Mouse (Mus musculus) midbrain, embryonic 14.5 days (tissue): ENCODE measurements around the gene Trmt10b. TPM values are rescaled to one million over a fixed set of nuclear protein-coding genes. Genes with fewer than 3 reads are reported as not detected.

Experiments
- ATAC-seq: fragments of 200-750 bp; cut with Nextera tagmentation; 2 replicates; pipeline ENCODE4 v1.8.0; 2017; ENCODE audit warnings: moderate number of reproducible peaks, moderate library complexity; ENCODE audit not compliant: low FRiP score, low TSS enrichment
- DNase-seq: peaks from one replicate; pipeline ENCODE4 v3.0.0-alpha.2; 2015
- H3K27ac ChIP-seq: fragments of 300-500 bp; sonication (generic); replicated peaks from 2 replicates; pipeline ENCODE4 v1.5.1; 2014; ENCODE audit warnings: mild to moderate bottlenecking, low read depth, low read length, moderate library complexity
- H3K27me3 ChIP-seq: fragments of 300-500 bp; sonication (generic); 2 replicates; pipeline ENCODE4 v1.6.1; 2014; ENCODE audit warnings: low read length, control low read depth, mixed read lengths; ENCODE audit not compliant: control insufficient read depth, insufficient read depth
- H3K36me3 ChIP-seq: fragments of 300-500 bp; sonication (generic); 2 replicates; pipeline ENCODE4 v1.6.1; 2014; ENCODE audit warnings: low read length, control low read depth; ENCODE audit not compliant: control insufficient read depth, insufficient read depth
- H3K4me1 ChIP-seq: fragments of 300-500 bp; sonication (generic); 2 replicates; pipeline ENCODE4 v1.6.1; 2014; ENCODE audit warnings: mild to moderate bottlenecking, antibody characterized with exemption, low read length, control low read depth; ENCODE audit not compliant: control insufficient read depth, insufficient read depth
- H3K4me2 ChIP-seq: fragments of 300-500 bp; sonication (generic); 2 replicates; pipeline ENCODE4 v1.6.1; 2014; ENCODE audit warnings: mild to moderate bottlenecking, low read length, moderate library complexity
- H3K4me3 ChIP-seq: fragments of 300-500 bp; sonication (generic); replicated peaks from 2 replicates; pipeline ENCODE4 v1.5.1; 2014; ENCODE audit warnings: low read depth, low read length
- H3K9ac ChIP-seq: fragments of 300-500 bp; sonication (generic); replicated peaks from 2 replicates; pipeline ENCODE4 v1.6.1; 2014; ENCODE audit warnings: mild to moderate bottlenecking, low read length, moderate library complexity
- H3K9me3 ChIP-seq: fragments of 300-500 bp; sonication (generic); 2 replicates; pipeline ENCODE4 v1.6.1; 2016; ENCODE audit warnings: low read length, control low read depth, mixed read lengths; ENCODE audit not compliant: control insufficient read depth
- WGBS: fragments of 180-500 bp; shearing (Covaris S2); extraction: QIAGEN DNeasy Blood & Tissue Kit; methylation state at CpG from one replicate; pipeline ENCODE4 v1.1.7; 2014; 5-methylcytosine and 5-hydroxymethylcytosine counted together
- polyA plus RNA-seq: library from polyadenylated mRNA; unstranded; fragments of >200 nt; fragmentation: Nextera tagmentation; extraction: Ambion mirVana; gene quantifications from 2 replicates; pipeline ENCODE4 v1.2.1, GENCODE M21; 2014

Trmt10b gene
- polyA plus RNA-seq, 1 experiment from 2014 or later = 25.5 TPM

DNA sequence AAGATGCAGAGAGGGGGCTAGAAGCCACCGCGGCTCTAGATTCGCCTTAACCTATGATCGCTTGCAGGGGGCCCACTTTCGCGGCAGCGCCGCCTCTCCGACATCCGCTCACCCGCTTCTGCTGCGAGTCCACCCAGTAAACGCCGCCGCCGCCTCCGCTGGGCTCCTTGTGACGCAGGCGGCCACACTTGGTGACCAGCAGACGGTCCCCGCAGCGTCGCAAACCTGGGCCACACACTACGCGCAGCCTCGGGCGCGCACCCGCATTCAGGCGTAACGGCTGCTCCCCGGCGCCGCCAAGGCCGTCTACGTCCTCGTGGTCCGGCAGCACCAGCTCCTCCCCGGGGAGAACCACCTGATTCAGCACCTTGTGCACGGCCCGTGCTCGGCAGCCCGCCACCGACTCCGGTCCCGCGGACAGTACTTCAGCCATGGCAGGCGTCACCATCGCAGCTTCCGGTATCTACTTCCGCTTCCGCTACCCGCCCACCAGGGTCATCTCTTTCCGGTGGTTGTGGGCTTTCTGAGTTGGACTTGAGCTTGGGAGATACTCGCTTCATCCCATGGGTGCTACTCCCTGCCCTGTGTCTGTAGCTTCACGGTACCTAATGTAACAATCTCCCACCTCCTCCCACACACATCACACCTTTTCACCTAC lies 23.4 kb downstream of the Trmt10b start:
- Histone ChIP-seq H3K4me3 (peak overlapping the region; percentile 97), H3K9me3 (no peaks in the 10 kb centered on the region), H3K4me2 (peak overlapping the region; percentile 84), H3K4me1 (peaks cover 13% of the 10 kb centered on the region), H3K27ac (peak overlapping the region; percentile 88), H3K36me3 (peaks cover 31% of the 10 kb centered on the region), H3K27me3 (peaks cover 19% of the 10 kb centered on the region), H3K9ac (peak overlapping the region; percentile 93)
- peak; percentile 90 for DNase-seq
- ATAC-seq = peak; percentile 83
- WGBS = under 1% methylated on average over 56 of the region's 56 CpGs

DNA sequence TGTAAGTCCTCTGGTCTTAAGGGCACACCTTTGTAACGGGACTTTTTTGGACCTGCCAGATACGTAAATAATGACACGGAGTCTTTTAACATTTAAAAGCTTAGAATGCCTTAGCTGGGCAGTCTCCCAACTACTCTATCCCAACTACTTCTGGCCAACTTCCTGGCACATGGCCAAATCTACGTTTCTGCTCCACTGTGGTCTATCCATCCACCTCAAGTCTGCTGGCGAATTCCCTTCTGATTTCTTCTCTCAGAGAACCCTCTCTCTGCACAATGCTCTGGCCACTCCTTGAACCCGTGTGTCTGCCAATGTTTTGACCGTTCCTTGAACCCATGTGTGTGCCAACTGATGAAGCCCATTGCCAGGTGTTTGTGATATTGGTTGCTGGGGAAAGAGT lies 34.2 kb downstream of the Trmt10b start:
- Histone ChIP-seq H3K4me1 (no peaks in the 10 kb centered on the region), H3K9ac (no peak overlapping the region), H3K9me3 (no peaks in the 10 kb centered on the region), H3K4me3 (no peak overlapping the region), H3K4me2 (no peak overlapping the region), H3K36me3 (no peaks in the 10 kb centered on the region), H3K27me3 (no peaks in the 10 kb centered on the region), H3K27ac (no peak overlapping the region)
- no peak for DNase-seq
- WGBS = 87% methylated on average over 7 of the region's 7 CpGs
- no peak for ATAC-seq

DNA sequence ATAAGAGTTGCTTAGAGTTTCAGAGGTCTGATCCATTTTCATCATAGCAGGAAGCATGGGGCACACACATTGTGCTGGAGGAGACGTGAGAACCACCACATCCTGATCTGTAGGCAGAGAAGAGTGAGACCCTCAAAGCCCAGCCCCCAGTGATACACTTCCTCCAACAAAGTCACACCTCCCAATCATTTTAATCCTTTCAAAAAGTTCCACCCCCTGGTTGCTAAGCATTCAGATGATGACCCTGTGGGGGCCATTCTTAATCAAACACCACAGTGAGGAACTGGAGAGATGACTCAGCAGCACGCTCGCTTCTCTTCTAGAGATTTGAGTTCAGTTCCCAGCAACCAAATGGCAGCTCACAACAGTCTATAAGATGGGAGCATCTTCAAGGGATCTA lies 35.5 kb downstream of the Trmt10b start:
- H3K27ac ChIP-seq = no peak overlapping the region
- H3K4me3 ChIP-seq = no peak overlapping the region
- ATAC-seq (no peak), DNase-seq (no peak)
- no peak overlapping the region for H3K9ac ChIP-seq
- no peak overlapping the region for H3K4me2 ChIP-seq
- H3K36me3 ChIP-seq = no peaks in the 10 kb centered on the region
- no peaks in the 10 kb centered on the region for H3K9me3 ChIP-seq
- H3K4me1 ChIP-seq = no peaks in the 10 kb centered on the region
- WGBS = 57% methylated on average over 3 of the region's 3 CpGs
- H3K27me3 ChIP-seq = no peaks in the 10 kb centered on the region

DNA sequence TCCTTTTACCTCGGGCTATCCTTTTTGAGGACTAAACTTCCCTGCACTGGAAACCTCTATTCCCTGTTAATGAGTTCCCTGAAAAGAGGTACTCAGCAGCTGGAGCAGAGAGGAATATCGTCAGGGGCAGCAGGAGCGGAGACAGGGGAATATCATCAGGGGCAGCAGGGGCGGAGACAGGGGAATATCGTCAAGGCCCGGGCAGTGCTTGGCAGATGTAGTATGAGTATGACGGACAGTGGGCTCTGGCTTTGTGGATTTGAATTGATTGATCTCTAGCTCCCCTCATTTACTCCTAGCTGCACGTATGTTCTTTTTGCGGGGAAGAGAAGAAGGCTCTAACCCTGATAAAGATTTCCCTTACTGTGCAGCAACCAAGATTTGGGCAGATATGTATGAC lies 44.3 kb downstream of the Trmt10b start:
- ATAC-seq (no peak), DNase-seq (no peak)
- 0 out of 2 replicates have a peak, but pooled peaks cover 3% of the 10 kb centered on the region for H3K36me3 ChIP-seq
- peak overlapping the region; percentile 94 for H3K27ac ChIP-seq
- peak overlapping the region; percentile 88 for H3K9ac ChIP-seq
- no peaks in the 10 kb centered on the region for H3K9me3 ChIP-seq
- H3K27me3 ChIP-seq = no peaks in the 10 kb centered on the region
- H3K4me1 ChIP-seq = peaks cover 18% of the 10 kb centered on the region
- H3K4me2 ChIP-seq = peak overlapping the region; percentile 95
- 41% methylated on average over 9 of the region's 9 CpGs for WGBS
- peak overlapping the region; percentile 98 for H3K4me3 ChIP-seq

DNA sequence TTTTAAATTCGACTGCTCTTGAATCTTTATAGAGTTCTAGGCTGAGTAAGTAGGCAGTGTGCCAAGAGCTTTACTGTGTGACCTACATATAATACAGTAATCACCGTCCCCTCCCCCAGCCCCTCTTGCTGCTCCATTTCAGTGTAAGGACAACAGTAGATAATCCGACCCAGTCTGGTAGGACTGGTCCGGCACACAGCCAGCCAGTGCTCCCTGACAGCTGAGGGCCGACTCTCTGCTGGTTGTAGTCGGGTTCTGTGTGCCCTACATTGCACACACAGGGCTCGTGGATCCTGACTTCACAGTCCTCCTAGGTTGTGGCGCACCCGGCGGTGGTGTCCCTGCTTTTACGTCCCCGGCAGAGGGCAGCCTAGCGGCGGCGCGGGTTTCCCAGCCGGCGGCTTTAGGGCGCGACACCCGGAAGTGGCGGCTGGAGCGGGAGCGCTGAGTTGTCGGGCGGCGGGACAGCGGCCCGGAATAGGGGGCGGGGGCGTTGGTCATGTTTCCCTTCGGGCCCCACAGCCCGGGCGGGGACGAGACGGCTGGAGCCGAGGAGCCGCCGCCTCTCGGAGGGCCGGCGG lies 44.8 kb downstream of the Trmt10b start, which contains the start of gene Dcaf10:
TSS of gene Dcaf10 (plus strand) at position 433 of the 581 bp plus-strand sequence.
- Histone ChIP-seq H3K4me1 (peaks cover 18% of the 10 kb centered on the region), H3K36me3 (peaks cover 4% of the 10 kb centered on the region; the same call in 1 of the 2 replicates), H3K27ac (peak within 1 kb of the TSS; percentile 94), H3K4me2 (peak within 1 kb of the TSS; percentile 95), H3K9me3 (no peaks in the 10 kb centered on the region), H3K27me3 (no peaks in the 10 kb centered on the region), H3K4me3 (peak within 1 kb of the TSS; percentile 98), H3K9ac (peak within 1 kb of the TSS; percentile 88)
- 1% methylated on average over 42 of the region's 42 CpGs for WGBS
- peak; percentile 95 for DNase-seq
- ATAC-seq = peak; percentile 90

DNA sequence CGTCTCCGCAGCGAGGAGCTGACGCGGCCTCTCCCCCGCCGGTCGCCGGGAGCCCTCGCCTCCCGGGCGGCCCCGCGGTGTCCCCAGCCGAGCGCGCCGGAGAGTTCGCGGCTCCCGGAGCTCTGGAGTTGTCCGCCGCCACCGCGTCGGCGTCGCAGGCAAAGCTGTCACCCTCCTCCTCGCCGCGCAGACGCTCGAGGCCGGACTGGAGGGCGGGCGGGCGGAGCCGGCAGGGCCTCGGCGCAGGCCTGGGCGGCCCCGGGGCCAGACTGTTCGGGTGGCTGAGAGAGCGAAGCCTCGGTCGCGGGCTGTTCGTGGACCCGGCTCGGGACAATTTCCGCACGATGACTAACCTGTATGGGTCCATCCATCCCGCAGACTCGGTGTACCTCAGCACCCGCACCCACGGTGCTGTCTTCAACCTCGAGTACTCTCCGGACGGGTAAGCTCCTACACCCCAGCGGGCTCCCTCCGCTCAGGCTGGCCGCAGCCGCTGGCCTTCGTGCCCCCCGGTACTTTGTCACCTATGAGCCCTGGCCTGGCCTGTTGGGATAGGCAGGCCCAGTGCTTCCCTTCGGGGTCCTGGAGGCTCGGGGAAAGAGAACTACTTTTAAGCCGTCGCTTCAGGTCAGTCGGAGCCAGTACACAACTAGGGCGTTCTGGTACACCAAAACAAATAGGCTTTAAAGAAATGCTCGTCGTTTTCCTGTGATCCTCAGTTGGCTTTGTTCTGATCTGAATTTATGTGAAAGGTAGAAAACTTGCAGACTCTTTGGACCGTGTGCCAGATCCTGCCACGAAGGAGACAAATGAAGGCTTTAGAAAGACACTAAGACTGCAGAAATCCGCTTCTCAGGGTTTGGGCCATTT lies 45.6 kb downstream of the Trmt10b start, which contains the start of gene Exosc3:
TSS of gene Exosc3 (minus strand) at position 447 of the 870 bp plus-strand sequence.
- WGBS = under 1% methylated on average over 76 of the region's 76 CpGs
- Histone ChIP-seq H3K36me3 (peaks cover 11% of the 10 kb centered on the region; the same call in 1 of the 2 replicates), H3K27me3 (no peaks in the 10 kb centered on the region), H3K27ac (peak within 1 kb of the TSS; percentile 94), H3K9me3 (no peaks in the 10 kb centered on the region), H3K4me1 (peaks cover 18% of the 10 kb centered on the region), H3K4me3 (peak within 1 kb of the TSS; percentile 98), H3K4me2 (peak within 1 kb of the TSS; percentile 95), H3K9ac (peak within 1 kb of the TSS; percentile 88)
- no peak for DNase-seq
- ATAC-seq = peak; percentile 82

DNA sequence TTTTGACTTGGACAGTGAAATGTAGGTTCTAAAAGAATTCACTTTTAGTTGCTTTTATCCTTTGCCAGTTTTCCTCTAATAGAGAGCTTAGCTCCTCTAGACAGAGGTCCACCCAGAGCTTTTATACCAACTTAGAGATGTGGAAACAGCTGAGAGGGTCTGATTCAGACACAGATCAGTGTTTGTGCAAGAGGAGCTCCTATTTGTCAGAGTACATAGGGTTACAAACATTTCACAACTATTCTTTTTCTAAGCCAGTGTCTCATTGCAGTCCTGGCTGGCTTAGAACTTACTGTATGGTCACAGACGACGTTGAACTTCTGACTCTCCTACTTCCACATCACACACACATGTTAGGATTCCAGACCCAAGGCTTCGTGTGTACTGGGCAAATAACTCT lies 59.7 kb downstream of the Trmt10b start:
- no peak overlapping the region for H3K4me2 ChIP-seq
- no peak overlapping the region for H3K9ac ChIP-seq
- no peak overlapping the region for H3K4me3 ChIP-seq
- peaks cover 34% of the 10 kb centered on the region for H3K36me3 ChIP-seq
- H3K4me1 ChIP-seq = no peaks in the 10 kb centered on the region
- DNase-seq (no peak), ATAC-seq (no peak)
- 94% methylated on average over 3 of the region's 3 CpGs for WGBS
- no peak overlapping the region for H3K27ac ChIP-seq
- H3K27me3 ChIP-seq = no peaks in the 10 kb centered on the region
- no peaks in the 10 kb centered on the region for H3K9me3 ChIP-seq
